Mouse (Mus musculus) NIH3T3 (cell line): ENCODE measurements around the gene Vmn2r92.
"Not testable (repeated sequence)": the region's sequence is repeated elsewhere in the genome, so short reads cannot be mapped to it uniquely, and the experiment has no call there.

Source experiments
- DNase-seq: peaks from one replicate; pipeline ENCODE4 v3.0.0-alpha.2; 2012; ENCODE audit warnings: low read depth

The Vmn2r92 gene

DNA sequence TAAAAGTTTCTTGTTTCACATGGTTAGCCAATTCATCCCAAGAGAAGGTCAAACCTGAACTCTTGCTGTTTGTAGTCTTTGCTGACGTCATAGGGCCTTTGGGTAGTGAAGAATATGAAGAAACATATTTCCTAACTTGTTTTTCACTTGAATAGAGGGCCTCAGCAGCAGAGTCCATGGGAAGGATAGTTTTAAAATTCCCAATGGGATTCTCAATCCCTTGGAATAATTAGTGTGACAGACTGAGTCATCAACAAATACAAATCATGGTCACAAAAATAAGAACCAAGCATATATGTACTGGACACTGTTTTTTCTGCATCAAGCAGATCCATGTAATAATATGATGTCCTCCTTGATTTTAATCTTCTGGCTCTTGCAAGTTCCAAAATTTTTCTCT lies at the start of gene Vmn2r92:
TSS of gene Vmn2r92 (plus strand) at position 301 of the 400 bp plus-strand sequence.
- DNase-seq: not testable (repeated sequence)

GRCm38 (mm10) chr17:18102265-18102664 lies 49.4 kb upstream of the Vmn2r92 start:
- DNase-seq: not testable (repeated sequence)

GRCm38 (mm10) chr17:18161194-18161593 lies 9.5 kb downstream of the Vmn2r92 start:
- DNase-seq: not testable (repeated sequence)

DNA sequence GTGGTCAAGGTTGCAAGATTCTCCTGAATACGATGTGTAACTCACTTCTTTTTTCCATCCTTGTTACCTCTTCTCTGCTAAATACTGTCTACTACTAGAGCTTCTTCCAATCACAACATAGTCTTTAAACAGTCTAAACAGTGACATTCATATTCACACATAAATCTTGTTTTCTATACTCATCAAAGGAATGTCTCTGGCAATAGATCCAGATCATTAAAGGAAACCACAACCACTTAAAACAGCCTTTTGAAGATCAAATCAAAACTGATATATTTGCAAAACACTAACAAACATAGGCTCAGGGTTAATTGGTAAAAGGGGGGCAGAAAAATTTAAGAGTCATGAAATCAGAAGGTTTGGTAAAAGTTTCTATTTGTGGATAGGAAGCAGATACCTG lies 38.0 kb downstream of the Vmn2r92 start:
- no peak for DNase-seq

GRCm38 (mm10) chr17:18221300-18221699 lies 69.6 kb downstream of the Vmn2r92 start:
- DNase-seq: no peak

GRCm38 (mm10) chr17:18231996-18232395 lies 80.3 kb downstream of the Vmn2r92 start:
- no peak for DNase-seq

- peak; percentile 2 for DNase-seq
These were observed 85.2 kb downstream of the Vmn2r92 start for GRCm38 (mm10) chr17:18236931-18237330.
